In the genomic region with DNA sequence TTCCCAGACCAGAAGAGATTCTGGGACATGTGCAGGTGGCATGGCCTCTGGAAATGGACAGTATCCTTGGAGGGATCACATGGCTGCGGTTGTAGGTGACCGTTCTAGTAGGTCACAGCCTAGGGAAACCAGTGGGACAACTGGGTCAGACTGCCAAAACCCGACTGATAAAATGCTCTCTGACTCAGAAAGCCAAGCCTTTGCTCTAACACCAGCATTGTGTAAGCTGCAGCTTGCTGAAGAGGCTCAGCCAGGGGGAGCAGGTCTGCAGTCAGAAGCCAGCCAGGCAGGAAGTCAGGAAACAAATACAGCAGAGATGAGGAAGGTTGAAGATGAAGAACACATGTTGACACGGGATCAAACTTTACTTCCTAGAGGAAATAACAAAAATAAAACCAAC, we compare ENCODE assay signal across 1 mouse cellular context.
TF ChIP-seq lines count a peak whose summit lies in the region.

No protein-coding gene starts in this region.

TF ChIP-seq in CH12.LX, 34 proteins besides CTCF, POLR2A, EP300 and RAD21 (continued from another document):
- no peak for TF ChIP-seq USF1 (IDR thresholded peaks at IDR 0.05; ENCODE audit: low read depth, low read length)
- no peak for TF ChIP-seq USF2 (conservative IDR thresholded peaks at IDR 0.05; ENCODE audit: low read depth, low read length)
- TF ChIP-seq SIN3A (IDR thresholded peaks at IDR 0.05; ENCODE audit: low read length) = no peak
- TF ChIP-seq ZKSCAN1 (IDR thresholded peaks at IDR 0.05; ENCODE audit: borderline replicate concordance, low read depth, low read length) = no peak
- no peak for TF ChIP-seq NRF1 (IDR thresholded peaks at IDR 0.05; ENCODE audit: low read depth, low read length)
- no peak for TF ChIP-seq JUND (conservative IDR thresholded peaks at IDR 0.05; ENCODE audit: low read depth, low read length)
- TF ChIP-seq MAFK (IDR thresholded peaks at IDR 0.05; ENCODE audit: insufficient replicate concordance, low read length) = no peak
- TF ChIP-seq MYC (IDR thresholded peaks at IDR 0.05; ENCODE audit: low read depth, low read length) = no peak
- no peak for TF ChIP-seq E2F4 (IDR thresholded peaks at IDR 0.05; ENCODE audit: insufficient replicate concordance, low read depth, low read length)
